Mouse (Mus musculus) limb, embryonic 11.5 days (tissue): ENCODE measurements around the gene Ffar2. TPM values are rescaled to one million over a fixed set of nuclear protein-coding genes. Genes with fewer than 3 reads are reported as not detected.

ENCODE experiments used
- ATAC-seq: fragments of 200-750 bp; cut with Nextera tagmentation; 2 replicates; pipeline ENCODE4 v1.8.0; 2017; ENCODE audit warnings: low read depth; ENCODE audit not compliant: insufficient number of reproducible peaks, low FRiP score, low TSS enrichment
- DNase-seq: peaks from one replicate; pipeline ENCODE4 v3.0.0-alpha.2; 2015; ENCODE audit warnings: low spot score
- H3K27ac ChIP-seq: fragments of 300-500 bp; sonication (generic); replicated peaks from 2 replicates; pipeline ENCODE4 v1.5.1; 2014; ENCODE audit warnings: low read depth, mild to moderate bottlenecking, low read length
- H3K27me3 ChIP-seq: fragments of 300-500 bp; sonication (generic); 2 replicates; pipeline ENCODE4 v1.6.1; 2014; ENCODE audit warnings: mild to moderate bottlenecking, low read length, mixed read lengths; ENCODE audit not compliant: control insufficient read depth, insufficient read depth
- H3K36me3 ChIP-seq: fragments of 300-500 bp; sonication (generic); 2 replicates; pipeline ENCODE4 v1.6.1; 2014; ENCODE audit warnings: mild to moderate bottlenecking, low read length, moderate library complexity, mixed read lengths; ENCODE audit not compliant: control insufficient read depth, insufficient read depth
- H3K4me1 ChIP-seq: fragments of 300-500 bp; sonication (generic); 2 replicates; pipeline ENCODE4 v1.6.1; 2014; ENCODE audit warnings: low read length, mixed read lengths; ENCODE audit not compliant: control insufficient read depth, insufficient read depth
- H3K4me2 ChIP-seq: fragments of 300-500 bp; sonication (generic); 2 replicates; pipeline ENCODE4 v1.6.1; 2014; ENCODE audit warnings: low read depth, mild to moderate bottlenecking, moderate library complexity; ENCODE audit not compliant: severe bottlenecking
- H3K4me3 ChIP-seq: fragments of 300-500 bp; sonication (generic); 2 replicates; pipeline ENCODE4 v1.5.1; 2014; ENCODE audit warnings: low read depth, low read length
- H3K9ac ChIP-seq: fragments of 300-500 bp; sonication (generic); 2 replicates; pipeline ENCODE4 v1.6.1; 2014; ENCODE audit warnings: mild to moderate bottlenecking, low read length
- H3K9me3 ChIP-seq: fragments of 300-500 bp; sonication (generic); 2 replicates; pipeline ENCODE4 v1.6.1; 2016; ENCODE audit warnings: low read length; ENCODE audit not compliant: control insufficient read depth
- WGBS: fragments of 180-500 bp; shearing (Covaris S2); extraction: QIAGEN DNeasy Blood & Tissue Kit; methylation state at CpG from one replicate; pipeline ENCODE4 v1.1.7; 2014; 5-methylcytosine and 5-hydroxymethylcytosine counted together
- polyA plus RNA-seq: library from polyadenylated mRNA; unstranded; fragments of >200 nt; fragmentation: Nextera tagmentation; extraction: Ambion mirVana; gene quantifications from 2 replicates; pipeline ENCODE4 v1.2.1, GENCODE M21; 2014

The Ffar2 gene
- polyA plus RNA-seq, 1 experiment from 2014 or later = not detected

DNA sequence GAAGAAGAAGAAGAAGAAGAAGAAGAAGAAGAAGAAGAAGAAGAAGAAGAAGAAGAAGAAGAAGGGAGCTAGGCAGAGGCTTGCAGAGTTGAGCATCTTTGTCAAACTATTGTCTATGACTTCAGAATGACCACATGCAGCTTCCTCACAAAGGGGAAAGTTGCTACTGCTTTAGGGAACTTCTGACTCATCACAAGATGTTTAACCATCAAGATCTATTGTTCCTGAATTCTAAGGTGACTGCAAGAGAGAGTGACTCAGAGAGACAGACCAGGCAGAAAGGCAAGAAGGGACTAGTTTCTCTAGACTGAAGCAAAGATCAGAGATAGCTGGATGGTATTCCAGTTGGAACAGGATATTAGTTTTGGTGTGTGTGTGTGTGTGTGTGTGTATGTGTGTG, 28.7 kb downstream of the Ffar2 start:
- no peak overlapping the region for H3K27ac ChIP-seq
- H3K4me3 ChIP-seq = no peak overlapping the region
- DNase-seq = no peak
- no peaks in the 10 kb centered on the region for H3K9me3 ChIP-seq
- ATAC-seq = no peak
- H3K4me1 ChIP-seq = no peaks in the 10 kb centered on the region
- no peaks in the 10 kb centered on the region for H3K27me3 ChIP-seq
- H3K9ac ChIP-seq = no peak overlapping the region
- H3K36me3 ChIP-seq = no peaks in the 10 kb centered on the region
- H3K4me2 ChIP-seq = no peak overlapping the region

DNA sequence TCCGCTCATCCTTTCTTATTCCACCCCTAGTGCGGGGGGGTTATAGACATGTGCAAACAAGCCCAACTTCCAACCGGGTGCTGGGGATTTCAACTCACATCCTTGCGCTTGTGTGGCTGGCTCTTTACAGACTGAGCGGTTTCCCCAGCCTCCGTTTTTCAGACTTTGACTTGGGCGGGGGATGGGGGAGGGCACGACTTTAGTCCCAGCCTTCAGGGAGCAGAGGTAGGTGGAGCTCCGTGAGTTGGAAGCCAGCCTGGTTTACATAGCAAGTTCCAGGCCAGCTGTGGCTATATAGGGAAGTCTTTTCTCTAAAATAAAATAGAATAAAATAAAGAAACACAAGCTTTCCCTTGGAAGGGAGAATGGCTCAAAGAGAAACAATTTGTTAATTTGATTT, 31.7 kb downstream of the Ffar2 start:
- ATAC-seq (no peak), DNase-seq (no peak)
- 26% methylated on average over 9 of the region's 9 CpGs for WGBS
- Histone ChIP-seq H3K4me3 (no peak overlapping the region), H3K4me2 (no peak overlapping the region), H3K27me3 (no peaks in the 10 kb centered on the region), H3K9me3 (no peaks in the 10 kb centered on the region), H3K36me3 (no peaks in the 10 kb centered on the region), H3K27ac (no peak overlapping the region), H3K4me1 (no peaks in the 10 kb centered on the region), H3K9ac (no peak overlapping the region)

DNA sequence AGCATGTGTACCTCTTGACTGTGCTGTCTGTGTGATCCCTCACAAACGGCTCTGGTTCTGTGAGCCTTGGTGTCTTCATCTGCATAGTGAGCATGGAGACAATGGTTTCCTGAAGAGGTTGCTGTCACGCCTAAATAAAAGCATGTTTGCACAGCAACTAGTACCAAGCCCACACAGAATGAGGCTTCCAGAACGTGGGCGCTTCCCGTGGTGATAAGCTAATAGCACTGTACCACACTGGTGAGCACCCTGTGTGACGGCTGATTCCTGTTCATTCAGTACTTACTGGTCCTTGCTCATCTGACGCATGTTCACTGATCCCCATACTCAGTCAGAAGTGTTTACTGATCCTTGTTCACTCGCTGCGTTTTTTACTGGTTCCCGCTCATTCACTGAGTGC, 33.4 kb downstream of the Ffar2 start:
- Histone ChIP-seq H3K4me3 (no peak overlapping the region), H3K9ac (no peak overlapping the region), H3K4me1 (no peaks in the 10 kb centered on the region), H3K36me3 (no peaks in the 10 kb centered on the region), H3K4me2 (no peak overlapping the region), H3K27ac (no peak overlapping the region), H3K27me3 (no peaks in the 10 kb centered on the region), H3K9me3 (no peaks in the 10 kb centered on the region)
- ATAC-seq (no peak), DNase-seq (no peak)
- WGBS = 84% methylated on average over 10 of the region's 10 CpGs

DNA sequence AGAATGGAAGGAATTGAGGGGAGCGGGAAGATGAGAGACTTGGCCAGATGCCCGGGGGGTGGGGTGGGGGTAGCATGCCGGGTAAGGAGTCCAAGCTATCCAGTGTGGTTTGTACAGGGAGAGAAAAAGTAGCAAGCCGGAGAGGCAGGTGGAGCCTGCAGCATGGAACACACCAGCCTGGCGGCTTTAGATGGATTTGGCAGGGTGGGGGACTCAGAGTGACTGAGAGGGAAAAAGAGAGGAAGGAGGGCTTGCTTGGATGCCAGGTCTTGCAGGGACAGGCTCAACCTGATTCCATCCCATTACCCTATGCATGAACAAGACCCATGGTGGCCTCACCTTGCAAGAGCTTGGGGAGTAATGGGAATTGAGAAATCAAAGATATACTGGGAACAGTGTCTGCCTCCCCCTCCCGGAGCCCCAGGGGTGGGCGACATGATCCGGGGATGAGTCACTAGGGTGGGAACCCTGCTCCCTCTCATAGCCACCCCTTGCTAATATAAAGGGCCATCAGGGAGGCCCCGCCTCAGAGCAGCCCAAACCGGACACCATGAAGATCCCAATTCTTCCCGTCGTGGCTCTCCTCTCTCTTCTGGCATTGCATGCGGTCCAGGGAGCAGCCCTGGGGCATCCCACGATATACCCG, 36.1 kb downstream of the Ffar2 start, which contains the start of gene Krtdap:
TSS of gene Krtdap (plus strand) at position 520 of the 646 bp plus-strand sequence.
- Histone ChIP-seq H3K9ac (no peak within 1 kb of the TSS), H3K4me1 (no peaks in the 10 kb centered on the region), H3K4me2 (no peak within 1 kb of the TSS), H3K27ac (no peak within 1 kb of the TSS), H3K36me3 (no peaks in the 10 kb centered on the region), H3K27me3 (no peaks in the 10 kb centered on the region), H3K9me3 (no peaks in the 10 kb centered on the region), H3K4me3 (no peak within 1 kb of the TSS)
- no peak for ATAC-seq
- no peak for DNase-seq
- WGBS = 52% methylated on average over 13 of the region's 15 CpGs

DNA sequence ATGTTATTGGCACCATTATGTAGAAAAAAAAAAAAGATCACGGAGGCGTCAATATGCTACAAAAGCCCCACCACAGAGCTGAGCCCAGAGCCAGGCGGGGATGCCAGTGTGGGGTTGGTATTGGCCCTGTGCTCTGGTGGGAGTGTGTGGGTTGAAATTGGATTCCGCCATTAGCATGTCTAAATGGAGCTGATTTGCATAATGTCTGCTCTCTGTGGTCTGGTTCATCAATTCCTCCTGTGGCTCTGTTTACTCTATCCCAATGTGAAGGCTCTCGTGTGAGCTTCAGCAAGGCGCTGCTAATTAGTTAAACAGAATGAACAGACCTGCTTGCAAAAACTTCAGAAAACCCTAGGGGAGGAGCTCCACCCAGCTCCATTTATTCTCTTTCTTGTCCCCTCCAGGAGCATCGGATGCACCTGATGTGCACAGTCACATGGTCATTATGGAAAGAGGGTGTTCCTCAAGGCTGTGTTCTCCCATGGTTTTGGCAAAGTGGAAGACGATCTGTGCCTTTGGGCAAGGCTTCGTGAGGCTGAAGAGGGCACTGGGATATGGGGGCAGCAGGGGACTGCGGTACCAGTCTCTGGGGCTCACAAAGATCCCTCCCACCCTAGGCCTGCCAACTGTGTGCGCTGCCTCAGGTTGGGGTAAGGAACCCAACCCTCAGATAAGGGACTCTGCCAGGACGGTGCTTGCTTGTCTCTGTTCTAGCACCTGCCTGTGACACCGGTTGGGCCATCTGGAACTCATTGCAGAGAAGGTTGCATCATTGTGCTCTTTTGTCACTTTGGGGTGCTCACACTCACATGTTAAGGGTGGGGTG, 37.6 kb downstream of the Ffar2 start:
- ATAC-seq (no peak), DNase-seq (no peak)
- Histone ChIP-seq H3K9ac (no peak overlapping the region), H3K27ac (no peak overlapping the region), H3K9me3 (no peaks in the 10 kb centered on the region), H3K36me3 (no peaks in the 10 kb centered on the region), H3K4me1 (no peaks in the 10 kb centered on the region), H3K27me3 (no peaks in the 10 kb centered on the region), H3K4me2 (no peak overlapping the region), H3K4me3 (no peak overlapping the region)
- 62% methylated on average over 13 of the region's 13 CpGs for WGBS

DNA sequence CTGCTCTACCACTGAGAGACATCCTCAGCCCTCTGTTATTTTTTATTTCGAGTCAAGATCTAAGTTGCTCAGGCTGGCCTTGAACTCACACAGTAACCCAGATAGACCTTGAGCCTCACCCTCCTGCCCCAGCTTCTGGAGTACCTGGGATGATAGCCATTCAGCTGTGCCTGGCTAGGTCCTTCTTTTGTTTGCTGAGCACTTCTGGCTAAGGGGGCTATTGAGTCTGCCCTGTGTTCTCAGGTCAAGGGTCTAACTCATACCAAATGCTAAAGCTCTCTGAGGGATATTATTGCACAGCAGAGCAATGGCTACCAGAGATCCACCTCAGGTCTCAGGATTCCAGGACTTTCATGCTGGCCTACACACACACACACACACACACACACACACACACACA, 38.4 kb downstream of the Ffar2 start:
- no peak overlapping the region for H3K27ac ChIP-seq
- no peaks in the 10 kb centered on the region for H3K36me3 ChIP-seq
- no peak overlapping the region for H3K4me3 ChIP-seq
- WGBS = 76% methylated on average over 1 of the region's 1 CpGs
- H3K9ac ChIP-seq = no peak overlapping the region
- ATAC-seq (no peak), DNase-seq (no peak)
- no peaks in the 10 kb centered on the region for H3K27me3 ChIP-seq
- no peak overlapping the region for H3K4me2 ChIP-seq
- no peaks in the 10 kb centered on the region for H3K9me3 ChIP-seq
- H3K4me1 ChIP-seq = no peaks in the 10 kb centered on the region

DNA sequence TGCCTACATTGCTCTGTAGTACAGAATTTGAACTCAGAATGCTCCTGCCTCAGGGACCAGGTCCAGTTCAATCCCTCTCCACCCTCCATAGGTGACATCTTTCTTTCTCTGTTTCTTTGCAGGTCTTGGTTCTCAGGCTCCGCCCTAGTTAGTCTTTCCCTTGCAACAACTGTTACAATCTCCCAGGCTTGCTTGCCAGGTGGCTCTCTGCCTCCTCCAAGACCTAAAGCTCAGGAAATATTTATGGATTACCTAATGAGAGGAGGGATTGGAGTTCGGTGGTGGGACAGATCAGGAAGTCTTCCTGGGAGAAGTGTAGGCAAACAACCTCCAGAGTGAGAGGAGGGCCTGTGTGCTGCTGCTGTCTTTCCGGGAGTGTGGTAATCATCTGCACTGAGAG, 40.9 kb downstream of the Ffar2 start:
- Histone ChIP-seq H3K27ac (no peak overlapping the region), H3K9ac (no peak overlapping the region), H3K27me3 (no peaks in the 10 kb centered on the region), H3K36me3 (no peaks in the 10 kb centered on the region), H3K4me1 (no peaks in the 10 kb centered on the region), H3K4me2 (no peak overlapping the region), H3K9me3 (no peaks in the 10 kb centered on the region), H3K4me3 (no peak overlapping the region)
- DNase-seq = no peak
- no peak for ATAC-seq
- WGBS = 79% methylated on average over 3 of the region's 3 CpGs

DNA sequence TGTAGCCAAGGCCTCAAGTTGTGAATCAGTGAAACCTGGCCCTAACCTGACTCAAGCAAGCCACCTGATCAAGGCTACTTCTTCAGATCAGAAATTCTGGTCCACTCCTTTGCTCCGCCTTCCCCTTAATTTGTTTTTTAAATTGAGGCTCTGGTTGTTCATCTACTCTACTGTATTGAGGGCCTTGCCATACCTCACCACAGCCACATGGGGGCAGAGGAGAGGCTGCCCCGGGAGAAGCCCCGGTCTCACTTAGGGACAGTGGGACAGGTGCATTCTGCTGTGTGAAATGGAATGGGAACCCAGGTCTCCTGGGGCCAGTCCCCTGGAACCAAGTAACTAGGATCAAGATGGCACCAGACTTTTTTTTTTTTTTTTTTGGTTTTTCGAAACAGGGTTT, 41.8 kb downstream of the Ffar2 start:
- Histone ChIP-seq H3K27me3 (no peaks in the 10 kb centered on the region), H3K9ac (no peak overlapping the region), H3K4me3 (no peak overlapping the region), H3K27ac (no peak overlapping the region), H3K4me1 (no peaks in the 10 kb centered on the region), H3K9me3 (no peaks in the 10 kb centered on the region), H3K36me3 (no peaks in the 10 kb centered on the region), H3K4me2 (no peak overlapping the region)
- DNase-seq (no peak), ATAC-seq (no peak)
- 72% methylated on average over 4 of the region's 4 CpGs for WGBS
